Mouse (Mus musculus): ENCODE results near the gene Kpna2. TPM values are rescaled to one million over a fixed set of nuclear protein-coding genes. Genes with fewer than 3 reads are reported as not detected.

The Kpna2 gene
- 10 to 100 TPM; 59.7 to 73.1 TPM for polyA plus RNA-seq (2017; shearing (Covaris generic))

GRCm38 (mm10) chr11:106999151-106999948, at the start of gene Kpna2:
Gene Kpna2 (minus strand): TSS chr11:106999541.

GRCm38 (mm10) chr11:107025411-107026321, 26.3 kb upstream of the Kpna2 start, which contains the start of gene 1810010H24Rik:
Gene 1810010H24Rik (plus strand): TSS chr11:107025681.

Other genes starting within 250 kb of the Kpna2 start
- 10 to 100 TPM; 85.1 to 93.5 TPM for gene Pecam1, start 248.9 kb downstream of the Kpna2 start, polyA plus RNA-seq (2017; shearing (Covaris generic))
- gene Milr1, start 248.3 kb downstream of the Kpna2 start, polyA plus RNA-seq (2017; shearing (Covaris generic)), result 1 to 10 TPM; 7.1 to 7.6 TPM
- gene Polg2, start 220.0 kb downstream of the Kpna2 start, polyA plus RNA-seq (2017; shearing (Covaris generic)), result 10 to 100 TPM; 17.2 to 21.6 TPM
- 100 to 1,000 TPM; 830 to 917 TPM for gene Ddx5, start 210.4 kb downstream of the Kpna2 start, polyA plus RNA-seq (2017; shearing (Covaris generic))
- gene Cep95, start 210.3 kb downstream of the Kpna2 start, polyA plus RNA-seq (2017; shearing (Covaris generic)), result 10 to 100 TPM; 43.1 to 48.4 TPM
- gene Smurf2, start 78.8 kb downstream of the Kpna2 start, polyA plus RNA-seq (2017; shearing (Covaris generic)), result 10 to 100 TPM; 20.0 to 33.9 TPM
- gene 1810010H24Rik, start 26.1 kb upstream of the Kpna2 start, polyA plus RNA-seq (2017; shearing (Covaris generic)), result 1 to 10 TPM; 2.4 to 2.7 TPM
- 10 to 100 TPM; 19.9 to 20.5 TPM for gene Bptf, start 132.6 kb upstream of the Kpna2 start, polyA plus RNA-seq (2017; shearing (Covaris generic))
- gene Nol11, start 189.8 kb upstream of the Kpna2 start, polyA plus RNA-seq (2017; shearing (Covaris generic)), result 10 to 100 TPM; 54.3 to 57.1 TPM